Mouse (Mus musculus) kidney, adult 2 months (tissue): ENCODE results near the gene Myo1e.

Experiments used
- CTCF ChIP-seq: fragments of 200-500 bp; conservative IDR thresholded peaks from 2 replicates; pipeline ENCODE4 v1.5.1; 2011; ENCODE audit warnings: low read depth, mild to moderate bottlenecking, control low read depth, low read length, moderate library complexity, mixed read lengths; ENCODE audit not compliant: insufficient read depth, insufficient read length
- POLR2A ChIP-seq: fragments of 200-500 bp; IDR thresholded peaks from one replicate; pipeline ENCODE4 v1.6.1; 2011; ENCODE audit warnings: low read depth, low read length, control low read depth

DNA sequence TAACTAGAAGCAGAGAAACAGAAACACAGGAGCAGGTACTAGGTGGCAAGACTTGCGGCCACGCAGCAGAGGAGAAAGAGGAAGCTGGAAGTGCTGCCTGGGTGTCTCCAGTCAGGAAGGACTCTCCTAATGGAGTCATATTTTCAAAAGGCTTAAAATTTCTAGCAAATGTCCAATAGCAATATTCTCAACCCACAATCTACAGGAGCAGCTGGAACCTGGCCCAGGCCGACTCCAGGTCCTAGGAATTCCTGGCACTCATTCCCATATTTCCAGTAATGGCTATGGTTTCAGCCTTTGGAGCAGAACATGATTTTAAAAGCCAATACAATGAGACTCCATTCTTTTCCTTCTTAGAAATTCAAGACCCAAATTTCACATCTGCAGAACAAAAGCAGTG, 182.4 kb downstream of the Myo1e start:
- no peak for TF ChIP-seq CTCF
- no peak for TF ChIP-seq POLR2A
